Mouse (Mus musculus) cerebellum, adult 2 months (tissue): ENCODE measurements at regions not wholly inside any gene's neighbourhood (a gene's known extent, or its start where the extent isn't known, plus 50 kb on each side); places are given as distances from the start of the nearest gene placed in this dataset.

Experiments used
- DNase-seq, 2 experiments: peaks; one replicate each; pipeline ENCODE4 v3.0.0; 2021
- H3K27ac ChIP-seq: fragments of 200-500 bp; 2 replicates; pipeline ENCODE4 v1.5.1; 2012; ENCODE audit warnings: low read length, control low read depth, inconsistent platforms; ENCODE audit not compliant: insufficient read depth
- H3K27me3 ChIP-seq: fragments of 200-500 bp; 2 replicates; pipeline ENCODE4 v1.6.1; 2012; ENCODE audit warnings: inconsistent platforms, mild to moderate bottlenecking, low read length, moderate library complexity; ENCODE audit not compliant: control insufficient read depth, insufficient read depth
- H3K4me1 ChIP-seq: fragments of 200-500 bp; 2 replicates; pipeline ENCODE4 v1.6.1; 2011; ENCODE audit warnings: low read length; ENCODE audit not compliant: control insufficient read depth, insufficient read depth
- H3K4me3 ChIP-seq: fragments of 200-500 bp; replicated peaks from 2 replicates; pipeline ENCODE3; 2011; ENCODE audit warnings: mild to moderate bottlenecking, low read depth, low read length, control low read depth; ENCODE audit not compliant: insufficient read depth
- CTCF ChIP-seq: fragments of 200-500 bp; IDR thresholded peaks from 2 replicates; pipeline ENCODE4 v1.5.1; 2011; ENCODE audit warnings: low read depth, mild to moderate bottlenecking, control low read depth, low read length, moderate library complexity, borderline replicate concordance; ENCODE audit not compliant: insufficient read depth
- POLR2A ChIP-seq: fragments of 200-500 bp; IDR thresholded peaks from 2 replicates; pipeline ENCODE4 v1.6.1; 2011; ENCODE audit warnings: low read length, control low read depth, borderline replicate concordance; ENCODE audit not compliant: insufficient read depth
- WGBS: fragments of 180-500 bp; shearing (Covaris S2); methylation state at CpG from one replicate; pipeline ENCODE4 v1.1.7; 2018; 5-methylcytosine and 5-hydroxymethylcytosine counted together

DNA sequence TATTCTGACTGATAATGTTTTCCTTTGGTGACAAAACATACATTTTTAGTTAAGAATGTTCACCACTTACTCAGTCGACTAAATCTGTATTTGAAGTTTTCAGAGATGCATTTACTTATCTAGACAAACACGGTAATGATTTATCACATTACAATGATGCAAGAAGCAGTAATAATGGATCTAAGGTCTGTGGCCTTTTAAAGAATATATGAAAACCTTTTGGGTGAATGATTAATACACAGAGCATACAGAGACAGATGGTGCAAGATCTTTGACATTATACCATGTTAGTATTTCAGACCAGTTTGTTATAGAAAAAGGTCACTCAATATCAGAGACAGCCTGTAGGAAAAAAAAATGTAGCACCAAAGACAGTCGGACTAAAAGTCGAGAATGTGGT, 1004.2 kb upstream of the Ncam2 start:
- TF ChIP-seq POLR2A (no peak), CTCF (no peak)
- no peak for DNase-seq
- Histone ChIP-seq H3K27me3 (no peaks in the 10 kb centered on the region), H3K4me1 (no peaks in the 10 kb centered on the region), H3K4me3 (no peak overlapping the region), H3K27ac (no peak overlapping the region)
- WGBS, result 89% methylated on average over 4 of the region's 4 CpGs

- WGBS, result 57% methylated on average over 3 of the region's 3 CpGs
- no peak for DNase-seq
Observed at GRCm38 (mm10) chr16:80202811-80203210, 997.7 kb upstream of the Ncam2 start.

GRCm38 (mm10) chr16:80212769-80213168, 987.7 kb upstream of the Ncam2 start:
- Histone ChIP-seq H3K27ac (no peak overlapping the region), H3K27me3 (no peaks in the 10 kb centered on the region), H3K4me3 (no peak overlapping the region), H3K4me1 (no peaks in the 10 kb centered on the region; the same call in 1 of the 2 replicates)
- peak; percentile 67 to 87 for DNase-seq
- no peak for TF ChIP-seq CTCF
- no peak for TF ChIP-seq POLR2A

More at GRCm38 (mm10) chr16:80202811-80203210, 997.7 kb upstream of the Ncam2 start:
- no peaks in the 10 kb centered on the region for H3K27me3 ChIP-seq
- TF ChIP-seq POLR2A (no peak), CTCF (no peak)
- H3K4me1 ChIP-seq, result no peaks in the 10 kb centered on the region
- no peak overlapping the region for H3K27ac ChIP-seq
- no peak overlapping the region for H3K4me3 ChIP-seq

GRCm38 (mm10) chr16:80255441-80255840, 945.1 kb upstream of the Ncam2 start:
- H3K4me3 ChIP-seq, result no peak overlapping the region
- no peaks in the 10 kb centered on the region for H3K4me1 ChIP-seq
- no peaks in the 10 kb centered on the region for H3K27me3 ChIP-seq
- TF ChIP-seq POLR2A, result no peak
- no peak for TF ChIP-seq CTCF
- peak in 1 of 2 experiments; percentile 24 for DNase-seq
- no peak overlapping the region for H3K27ac ChIP-seq

- TF ChIP-seq CTCF, result no peak
- no peak for TF ChIP-seq POLR2A
- peak in 1 of 2 experiments; percentile 4 for DNase-seq
- Histone ChIP-seq H3K27me3 (no peaks in the 10 kb centered on the region), H3K27ac (no peak overlapping the region), H3K4me1 (no peaks in the 10 kb centered on the region), H3K4me3 (no peak overlapping the region)
- 23% methylated on average over 5 of the region's 5 CpGs for WGBS
Observed at GRCm38 (mm10) chr16:80266151-80266617, 934.3 kb upstream of the Ncam2 start.

DNA sequence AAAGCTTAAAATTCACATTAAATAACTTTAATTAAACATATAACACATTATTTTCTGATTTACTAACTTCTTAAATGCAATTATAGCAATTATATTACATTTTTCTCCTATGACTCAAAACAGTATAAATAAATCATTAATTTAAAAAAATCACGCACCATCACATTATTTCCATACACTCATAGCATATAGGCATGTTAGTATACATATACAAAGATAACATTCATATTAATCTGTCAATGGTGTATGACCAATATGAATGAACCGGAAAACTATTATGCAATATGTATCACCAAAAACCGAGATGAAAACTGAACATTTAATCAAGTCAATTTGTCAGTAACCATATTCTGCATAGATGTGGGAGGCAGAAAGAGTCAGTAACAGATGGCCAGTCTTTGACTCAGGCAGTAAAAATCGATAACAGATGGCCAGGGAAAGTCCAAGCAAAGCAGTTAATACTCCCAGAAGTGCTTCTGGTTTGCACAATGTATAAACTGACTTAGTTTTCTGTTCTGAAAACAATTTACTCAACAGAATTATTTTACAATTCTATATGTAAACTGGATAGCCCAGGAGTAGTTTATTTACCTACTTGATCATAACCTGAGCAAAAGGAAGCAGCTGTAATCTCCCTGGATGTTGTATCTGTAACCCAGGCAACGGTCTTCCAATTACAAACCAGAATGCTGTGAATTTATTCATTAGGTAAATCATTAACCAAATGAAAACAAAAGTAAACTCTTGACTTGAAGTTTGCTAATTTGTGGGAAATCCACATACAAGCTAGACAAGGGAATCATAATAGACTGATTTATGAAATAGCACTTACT, 928.0 kb upstream of the Ncam2 start:
- peak in 1 of 2 experiments; percentile 11 for DNase-seq
- Histone ChIP-seq H3K4me3 (no peak overlapping the region), H3K4me1 (no peaks in the 10 kb centered on the region), H3K27ac (no peak overlapping the region), H3K27me3 (no peaks in the 10 kb centered on the region)
- TF ChIP-seq CTCF, result no peak
- TF ChIP-seq POLR2A, result no peak
- 57% methylated on average over 5 of the region's 5 CpGs for WGBS
